7 mouse cellular contexts compared by ENCODE assay signal in the genomic region with DNA sequence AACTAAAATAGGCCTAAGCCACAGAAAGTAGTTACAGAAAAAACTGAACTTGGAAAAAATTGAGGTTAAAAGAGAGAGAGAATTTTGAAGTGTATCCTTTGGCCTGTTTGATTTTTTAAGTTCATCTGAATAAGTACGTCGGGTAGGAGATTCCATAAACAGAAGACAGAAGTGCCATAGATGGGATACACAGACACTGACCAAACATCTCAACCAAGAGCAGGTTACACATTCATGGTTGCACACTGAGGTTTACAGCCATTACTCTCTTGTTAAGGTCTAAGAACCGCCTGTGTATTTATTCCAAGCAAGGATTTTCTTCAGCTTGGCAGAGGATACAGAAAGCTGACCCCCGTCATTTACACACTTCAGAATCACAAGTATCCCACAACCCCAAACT. TPM values are rescaled to one million over a fixed set of nuclear protein-coding genes. Genes with fewer than 3 reads are reported as not detected.
DNase-seq lines count a peak whose midpoint lies in the region; ATAC-seq and TF ChIP-seq lines count a peak whose summit lies in the region.

A gene (plus strand): TSS at position 301 of the 400 bp plus-strand sequence.

- H3K4me3 ChIP-seq in lung, embryonic 15.5 days, result peak within 1 kb of the TSS; percentile 37
- no peak within 1 kb of the TSS for H3K4me3 ChIP-seq in lung, adult 2 months (replicated peaks; ENCODE audit: extremely low read depth, low read depth, low read length)
- H3K4me3 ChIP-seq in embryonic facial prominence, embryonic 15.5 days (replicated peaks), result peak within 1 kb of the TSS; percentile 40
- peak within 1 kb of the TSS; percentile 35 for H3K4me3 ChIP-seq in stomach, embryonic 15.5 days (replicated peaks)

- TF ChIP-seq POLR2A in lung, adult 2 months (IDR thresholded peaks at IDR 0.05; ENCODE audit: borderline replicate concordance, extremely low read depth, low read depth, low read length), result no peak

- H3K36me3 ChIP-seq in lung, embryonic 15.5 days, result no peaks in the 10 kb centered on the region
- no peaks in the 10 kb centered on the region for H3K36me3 ChIP-seq in embryonic facial prominence, embryonic 15.5 days
- no peaks in the 10 kb centered on the region for H3K36me3 ChIP-seq in stomach, embryonic 15.5 days

- H3K9me3 ChIP-seq in lung, embryonic 15.5 days, result no peaks in the 10 kb centered on the region
- no peaks in the 10 kb centered on the region for H3K9me3 ChIP-seq in embryonic facial prominence, embryonic 15.5 days (replicated peaks)
- H3K9me3 ChIP-seq in stomach, embryonic 15.5 days, result no peaks in the 10 kb centered on the region

- peak within 1 kb of the TSS; percentile 73 for H3K4me2 ChIP-seq in lung, embryonic 15.5 days
- peak within 1 kb of the TSS; percentile 82 for H3K4me2 ChIP-seq in embryonic facial prominence, embryonic 15.5 days (replicated peaks)
- H3K4me2 ChIP-seq in stomach, embryonic 15.5 days, result peak within 1 kb of the TSS; percentile 84

- peaks cover 7% of the 10 kb centered on the region for H3K27me3 ChIP-seq in lung, embryonic 15.5 days
- peaks cover 6% of the 10 kb centered on the region; the same call in 1 of the 2 replicates for H3K27me3 ChIP-seq in embryonic facial prominence, embryonic 15.5 days
- H3K27me3 ChIP-seq in stomach, embryonic 15.5 days (replicated peaks), result no peaks in the 10 kb centered on the region

- ATAC-seq in lung, embryonic 15.5 days (ENCODE audit: borderline replicate concordance, extremely low read depth, low FRiP score, low TSS enrichment), result no peak
- 0 out of 2 replicates have a peak, but pooled peaks have one; percentile 9 for ATAC-seq in embryonic facial prominence, embryonic 15.5 days (ENCODE audit: insufficient number of reproducible peaks, low FRiP score, low TSS enrichment, low read depth)
- no peak for ATAC-seq in stomach, embryonic 15.5 days (ENCODE audit: insufficient read depth, low FRiP score, low read depth)

- intact Hi-C loops in left cerebral cortex, postnatal 36 days (cut with DNase I), result loop anchor here (2.0 to 5.0 kb wide), 3 partner anchors 39 to 264 kb away; no protein-coding TSS in a partner anchor

- DNase-seq in lung, adult 2 months, result no peak
- DNase-seq in left cerebral cortex, postnatal 36 days (ENCODE audit: low spot score in 2 of 2), result no peak
- no peak for DNase-seq in frontal cortex, postnatal 25 days (ENCODE audit: low spot score in 2 of 2)
- no peak for DNase-seq in spleen, postnatal 10 days (ENCODE audit: low spot score in 2 of 2)

- WGBS in lung, embryonic 15.5 days, result 8% methylated on average over 4 of the region's 4 CpGs
- WGBS in lung, adult 2 months, result 10% methylated on average over 4 of the region's 4 CpGs
- WGBS in embryonic facial prominence, embryonic 15.5 days, result 10% methylated on average over 4 of the region's 4 CpGs
- WGBS in stomach, embryonic 15.5 days, result 10% methylated on average over 4 of the region's 4 CpGs

- TF ChIP-seq CTCF in lung, adult 2 months (IDR thresholded peaks at IDR 0.05; ENCODE audit: insufficient read depth, low read length), result no peak

- peaks cover 5% of the 10 kb centered on the region for H3K4me1 ChIP-seq in lung, embryonic 15.5 days
- H3K4me1 ChIP-seq in lung, adult 2 months (ENCODE audit: control insufficient read depth, insufficient read depth, low read length), result no peaks in the 10 kb centered on the region
- peaks cover 4% of the 10 kb centered on the region for H3K4me1 ChIP-seq in embryonic facial prominence, embryonic 15.5 days
- H3K4me1 ChIP-seq in stomach, embryonic 15.5 days, result peaks cover 4% of the 10 kb centered on the region; the same call in 1 of the 2 replicates

- H3K27ac ChIP-seq in lung, embryonic 15.5 days, result no peak within 1 kb of the TSS
- no peak within 1 kb of the TSS for H3K27ac ChIP-seq in embryonic facial prominence, embryonic 15.5 days (replicated peaks)
- H3K27ac ChIP-seq in stomach, embryonic 15.5 days, result no peak within 1 kb of the TSS

- no peak within 1 kb of the TSS for H3K9ac ChIP-seq in lung, embryonic 15.5 days
- H3K9ac ChIP-seq in embryonic facial prominence, embryonic 15.5 days, result no peak within 1 kb of the TSS
- no peak within 1 kb of the TSS for H3K9ac ChIP-seq in stomach, embryonic 15.5 days

RNA-seq across cellular contexts. Expression of the gene that starts here (rescaled TPM):
- 0.52 and 1.4 TPM in 2 replicates for polyA plus RNA-seq in lung, embryonic 15.5 days (2015; fragmentation: Nextera tagmentation; extraction: Ambion mirVana)
- 0.07 and 0.31 TPM in 2 replicates for polyA plus RNA-seq in lung, adult 2 months (2012; rRNA removed)
- 1.8 and 1.9 TPM in 2 replicates for polyA plus RNA-seq in embryonic facial prominence, embryonic 15.5 days (2015; fragmentation: Nextera tagmentation; extraction: Ambion mirVana)
- 100 to 1,000 TPM; 267 to 280 TPM for total RNA-seq in left cerebral cortex, postnatal 36 days (2021)
- polyA plus RNA-seq in stomach, embryonic 15.5 days (2015; fragmentation: Nextera tagmentation; extraction: Ambion mirVana), result 22.4 and 28.1 TPM in 2 replicates
